Mouse (Mus musculus) midbrain, embryonic 16.5 days (tissue): ENCODE results near the gene Dapk1. TPM values are rescaled to one million over a fixed set of nuclear protein-coding genes. Genes with fewer than 3 reads are reported as not detected.

Experiments
- ATAC-seq: fragments of 200-750 bp; cut with Nextera tagmentation; 2 replicates; pipeline ENCODE4 v1.8.0; 2017; ENCODE audit warnings: moderate TSS enrichment
- H3K27ac ChIP-seq: fragments of 300-500 bp; sonication (generic); 2 replicates; pipeline ENCODE4 v1.5.1; 2014; ENCODE audit warnings: mild to moderate bottlenecking, low read length, mixed read lengths
- H3K27me3 ChIP-seq: fragments of 300-500 bp; sonication (generic); 2 replicates; pipeline ENCODE4 v1.6.1; 2014; ENCODE audit warnings: low read depth, low read length, mixed read lengths; ENCODE audit not compliant: control insufficient read depth, insufficient read depth
- H3K36me3 ChIP-seq: fragments of 300-500 bp; sonication (generic); 2 replicates; pipeline ENCODE4 v1.6.1; 2014; ENCODE audit warnings: mild to moderate bottlenecking, low read length, moderate library complexity, mixed read lengths; ENCODE audit not compliant: control insufficient read depth, insufficient read depth
- H3K4me1 ChIP-seq: fragments of 300-500 bp; sonication (generic); 2 replicates; pipeline ENCODE4 v1.6.1; 2014; ENCODE audit warnings: mild to moderate bottlenecking, low read length, mixed read lengths; ENCODE audit not compliant: control insufficient read depth, insufficient read depth
- H3K4me2 ChIP-seq: fragments of 300-500 bp; sonication (generic); 2 replicates; pipeline ENCODE4 v1.6.1; 2014; ENCODE audit warnings: mild to moderate bottlenecking, low read length, mixed read lengths
- H3K4me3 ChIP-seq: fragments of 300-500 bp; sonication (generic); 2 replicates; pipeline ENCODE4 v1.5.1; 2014; ENCODE audit warnings: low read depth, mild to moderate bottlenecking, low read length, moderate library complexity, mixed read lengths
- H3K9ac ChIP-seq: fragments of 300-500 bp; sonication (generic); 2 replicates; pipeline ENCODE4 v1.6.1; 2014; ENCODE audit warnings: low read depth, low read length, mixed read lengths
- H3K9me3 ChIP-seq: fragments of 300-500 bp; sonication (generic); replicated peaks from 2 replicates; pipeline ENCODE4 v1.6.1; 2014; ENCODE audit warnings: mild to moderate bottlenecking, low read length, mixed read lengths; ENCODE audit not compliant: control insufficient read depth, poor library complexity, severe bottlenecking
- WGBS: fragments of 180-500 bp; shearing (Covaris S2); extraction: QIAGEN DNeasy Blood & Tissue Kit; methylation state at CpG from one replicate; pipeline ENCODE4 v1.1.7; 2014; 5-methylcytosine and 5-hydroxymethylcytosine counted together
- polyA plus RNA-seq: library from polyadenylated mRNA; unstranded; fragments of >200 nt; fragmentation: Nextera tagmentation; extraction: Ambion mirVana; gene quantifications from 2 replicates; pipeline ENCODE4 v1.2.1, GENCODE M21; 2015

The Dapk1 gene
- polyA plus RNA-seq, 1 experiment from 2014 or later = 44.6 TPM

DNA sequence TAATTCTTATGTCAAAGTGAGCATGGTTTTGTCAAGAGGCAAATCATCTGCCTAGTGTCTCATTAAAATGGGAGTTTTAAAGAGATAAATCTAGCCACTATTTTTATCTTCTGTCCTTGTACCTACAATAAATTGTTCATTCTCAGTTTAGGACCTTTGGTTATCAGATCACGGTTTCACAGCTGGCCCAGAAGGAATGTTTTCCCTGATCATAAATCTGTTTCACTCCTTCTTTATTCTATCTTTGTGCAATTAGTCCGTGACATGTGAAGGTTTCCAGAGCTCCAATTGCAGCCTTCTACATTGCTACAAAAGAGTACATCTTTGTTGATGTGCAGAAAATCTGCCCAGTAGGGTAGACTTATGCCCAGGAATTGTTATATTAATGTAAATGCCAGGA, 153.5 kb downstream of the Dapk1 start:
- Histone ChIP-seq H3K4me1 (no peaks in the 10 kb centered on the region), H3K27me3 (no peaks in the 10 kb centered on the region), H3K36me3 (peaks cover 47% of the 10 kb centered on the region), H3K4me2 (no peak overlapping the region), H3K9me3 (no peaks in the 10 kb centered on the region), H3K4me3 (no peak overlapping the region), H3K27ac (no peak overlapping the region), H3K9ac (no peak overlapping the region)
- 93% methylated on average over 2 of the region's 2 CpGs for WGBS
- no peak for ATAC-seq

GRCm38 (mm10) chr13:60757292-60757691, 155.5 kb downstream of the Dapk1 start:
- Histone ChIP-seq H3K9me3 (no peaks in the 10 kb centered on the region), H3K27ac (no peak overlapping the region), H3K9ac (no peak overlapping the region), H3K4me2 (no peak overlapping the region), H3K36me3 (peaks cover 50% of the 10 kb centered on the region), H3K4me1 (no peaks in the 10 kb centered on the region), H3K4me3 (no peak overlapping the region), H3K27me3 (no peaks in the 10 kb centered on the region)
- no peak for ATAC-seq
- 89% methylated on average over 13 of the region's 13 CpGs for whole genome bisulfite sequencing

GRCm38 (mm10) chr13:60759136-60759535, 157.4 kb downstream of the Dapk1 start:
- H3K36me3 ChIP-seq = peaks cover 40% of the 10 kb centered on the region
- H3K4me1 ChIP-seq = no peaks in the 10 kb centered on the region
- ATAC-seq = no peak
- H3K4me2 ChIP-seq = no peak overlapping the region
- H3K9me3 ChIP-seq = no peaks in the 10 kb centered on the region
- no peak overlapping the region for H3K4me3 ChIP-seq
- 37% methylated on average over 6 of the region's 6 CpGs for WGBS
- H3K9ac ChIP-seq = no peak overlapping the region
- no peak overlapping the region for H3K27ac ChIP-seq
- H3K27me3 ChIP-seq = no peaks in the 10 kb centered on the region

- Histone ChIP-seq H3K9me3 (no peaks in the 10 kb centered on the region), H3K4me3 (no peak overlapping the region), H3K27ac (no peak overlapping the region), H3K4me2 (no peak overlapping the region), H3K4me1 (no peaks in the 10 kb centered on the region), H3K36me3 (peaks cover 39% of the 10 kb centered on the region), H3K9ac (no peak overlapping the region), H3K27me3 (no peaks in the 10 kb centered on the region)
- 91% methylated on average over 12 of the region's 12 CpGs for WGBS
- no peak for ATAC-seq
These were observed 158.6 kb downstream of the Dapk1 start for GRCm38 (mm10) chr13:60760392-60760791.

GRCm38 (mm10) chr13:60761161-60761560, 159.4 kb downstream of the Dapk1 start:
- WGBS = 95% methylated on average over 17 of the region's 17 CpGs
- Histone ChIP-seq H3K9me3 (no peaks in the 10 kb centered on the region), H3K27me3 (no peaks in the 10 kb centered on the region), H3K4me3 (no peak overlapping the region), H3K27ac (no peak overlapping the region), H3K9ac (no peak overlapping the region), H3K4me2 (no peak overlapping the region), H3K4me1 (no peaks in the 10 kb centered on the region), H3K36me3 (peaks cover 38% of the 10 kb centered on the region)
- ATAC-seq = no peak

GRCm38 (mm10) chr13:60780534-60780933, 178.8 kb downstream of the Dapk1 start:
- Histone ChIP-seq H3K9me3 (no peaks in the 10 kb centered on the region), H3K27me3 (no peaks in the 10 kb centered on the region), H3K4me3 (no peak overlapping the region), H3K4me2 (no peak overlapping the region), H3K9ac (no peak overlapping the region), H3K36me3 (no peaks in the 10 kb centered on the region), H3K4me1 (no peaks in the 10 kb centered on the region), H3K27ac (no peak overlapping the region)
- WGBS = 87% methylated on average over 3 of the region's 3 CpGs
- ATAC-seq = no peak

DNA sequence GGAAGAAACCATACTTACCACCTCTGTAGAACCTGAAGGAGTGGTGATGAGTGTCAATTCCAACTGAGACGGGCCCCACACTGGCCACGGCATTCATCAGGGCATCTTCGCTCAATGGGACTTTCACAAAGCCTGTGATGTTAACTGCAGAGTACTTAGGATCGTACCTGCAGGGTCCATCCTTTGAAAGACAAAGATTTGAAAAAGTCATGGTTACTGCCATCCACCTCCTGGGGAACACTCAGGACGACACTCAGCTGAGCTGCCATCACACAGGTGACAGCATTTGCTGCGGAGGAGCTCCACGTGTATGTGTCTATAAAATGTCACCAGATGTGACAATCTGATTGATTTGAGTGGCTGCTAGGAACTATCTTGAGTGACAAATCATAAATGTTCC, 181.6 kb downstream of the Dapk1 start:
- WGBS = 89% methylated on average over 7 of the region's 7 CpGs
- no peak overlapping the region for H3K27ac ChIP-seq

DNA sequence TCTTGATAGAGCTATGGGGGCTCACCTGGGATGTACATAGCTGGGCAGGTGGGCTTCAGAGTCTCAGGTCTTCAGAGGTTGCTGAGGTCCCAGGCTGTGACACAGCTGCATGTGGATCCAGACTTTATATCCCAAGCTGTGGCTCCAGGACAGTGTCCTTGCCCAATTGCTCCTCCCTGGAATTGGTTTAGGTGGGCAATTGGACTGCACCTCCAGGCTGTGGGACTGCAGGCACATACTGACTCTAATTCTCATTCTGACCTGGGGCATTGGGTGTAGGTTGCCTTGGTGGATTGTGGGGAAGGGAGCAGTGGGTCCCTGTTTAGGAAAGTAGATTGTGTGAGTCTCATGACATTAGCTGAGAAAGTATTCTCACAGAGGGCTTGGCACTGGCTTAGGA, 184.5 kb downstream of the Dapk1 start, which contains the start of gene BC051665:
Gene BC051665, minus strand, starts transcription at position 101 of the 400 bp plus-strand sequence.
- Histone ChIP-seq H3K4me1 (no peaks in the 10 kb centered on the region), H3K9ac (no peak within 1 kb of the TSS), H3K4me2 (no peak within 1 kb of the TSS), H3K4me3 (no peak within 1 kb of the TSS), H3K9me3 (no peaks in the 10 kb centered on the region), H3K27me3 (no peaks in the 10 kb centered on the region), H3K27ac (no peak within 1 kb of the TSS), H3K36me3 (no peaks in the 10 kb centered on the region)
- no peak for ATAC-seq

More for the DNA sequence above, 181.6 kb downstream of the Dapk1 start:
- Histone ChIP-seq H3K9ac (no peak overlapping the region), H3K4me3 (no peak overlapping the region), H3K36me3 (no peaks in the 10 kb centered on the region), H3K9me3 (no peaks in the 10 kb centered on the region), H3K27me3 (no peaks in the 10 kb centered on the region), H3K4me2 (no peak overlapping the region), H3K4me1 (no peaks in the 10 kb centered on the region)
- no peak for ATAC-seq

GRCm38 (mm10) chr13:60789466-60789865, 187.7 kb downstream of the Dapk1 start:
- ATAC-seq = no peak
- WGBS = 91% methylated on average over 1 of the region's 1 CpGs

DNA sequence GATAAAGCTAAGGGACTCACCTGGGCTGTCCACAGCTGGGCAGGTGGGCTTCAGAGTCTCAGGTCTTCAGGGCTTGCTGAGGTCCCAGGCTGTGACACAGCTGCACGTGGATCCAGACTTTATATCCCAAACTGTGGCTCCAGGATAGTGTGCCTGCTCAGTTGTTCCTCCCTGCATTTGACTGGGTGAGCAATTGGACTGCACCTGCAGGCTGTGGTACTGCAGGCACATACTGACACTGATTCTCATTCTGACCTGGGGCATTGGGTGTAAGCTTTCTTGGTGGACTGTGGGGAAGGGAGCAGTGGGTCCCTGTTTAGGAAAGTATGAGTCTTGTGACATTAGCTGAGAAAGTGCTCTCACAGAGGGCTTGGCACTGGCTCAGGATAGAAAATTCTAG, 201.0 kb downstream of the Dapk1 start, which contains the start of gene Ctsll3:
Gene Ctsll3, minus strand, starts transcription at position 101 of the 400 bp plus-strand sequence.
- Histone ChIP-seq H3K4me2 (no peak within 1 kb of the TSS), H3K9me3 (no peaks in the 10 kb centered on the region), H3K4me1 (no peaks in the 10 kb centered on the region), H3K36me3 (no peaks in the 10 kb centered on the region), H3K27me3 (no peaks in the 10 kb centered on the region), H3K4me3 (no peak within 1 kb of the TSS), H3K9ac (no peak within 1 kb of the TSS), H3K27ac (no peak within 1 kb of the TSS)
- 67% methylated on average over 1 of the region's 1 CpGs for WGBS
- ATAC-seq = no peak

More at GRCm38 (mm10) chr13:60789466-60789865, 187.7 kb downstream of the Dapk1 start:
- no peak overlapping the region for H3K4me3 ChIP-seq
- no peaks in the 10 kb centered on the region for H3K27me3 ChIP-seq
- no peaks in the 10 kb centered on the region for H3K9me3 ChIP-seq
- H3K4me2 ChIP-seq = no peak overlapping the region
- no peak overlapping the region for H3K9ac ChIP-seq
- H3K4me1 ChIP-seq = no peaks in the 10 kb centered on the region
- no peak overlapping the region for H3K27ac ChIP-seq
- H3K36me3 ChIP-seq = no peaks in the 10 kb centered on the region
